Mouse (Mus musculus) ES-E14 (cell line): ENCODE results near the gene Hist1h2ai. TPM values are rescaled to one million over a fixed set of nuclear protein-coding genes. Genes with fewer than 3 reads are reported as not detected.

Experiments
- DNase-seq: peaks from one replicate; pipeline ENCODE4 v3.0.0-alpha.2; 2013; ENCODE audit warnings: low read depth, low spot score
- H3K27ac ChIP-seq: 2 replicates; pipeline ENCODE4 v1.5.1; 2012; ENCODE audit warnings: low read depth, mild to moderate bottlenecking, low read length, moderate library complexity, mixed read lengths; ENCODE audit not compliant: poor library complexity, insufficient read depth, severe bottlenecking
- H3K36me3 ChIP-seq: 2 replicates; pipeline ENCODE4 v1.6.1; 2012; ENCODE audit warnings: mild to moderate bottlenecking, low read length, moderate library complexity, mixed read lengths; ENCODE audit not compliant: control insufficient read depth, poor library complexity, insufficient read depth, severe bottlenecking
- H3K4me1 ChIP-seq, 2 experiments: fragments of 150-350 bp in 1 of 2; sonication (generic) in 1 of 2; 2 replicates each; pipeline ENCODE4 v1.6.1; 2012; ENCODE audit warnings: low read length in 2 of 2, mild to moderate bottlenecking in 1 of 2, mixed read lengths in 1 of 2; ENCODE audit not compliant: control insufficient read depth in 2 of 2, insufficient read depth in 2 of 2, poor library complexity in 1 of 2
- H3K4me3 ChIP-seq, 2 experiments: fragments of 150-350 bp in 1 of 2; sonication (generic) in 1 of 2; 2 replicates each; pipeline ENCODE4 v1.5.1; 2012; ENCODE audit warnings: low read length in 2 of 2, low read depth in 1 of 2, mild to moderate bottlenecking in 1 of 2, mixed read lengths in 1 of 2; ENCODE audit not compliant: insufficient read depth in 1 of 2, poor library complexity in 1 of 2, severe bottlenecking in 1 of 2
- H3K9ac ChIP-seq: 2 replicates; pipeline ENCODE4 v1.6.1; 2012; ENCODE audit warnings: low read depth, mild to moderate bottlenecking, low read length, mixed read lengths; ENCODE audit not compliant: poor library complexity, insufficient read depth, severe bottlenecking
- H3K9me3 ChIP-seq: fragments of 150-350 bp; sonication (generic); 2 replicates; pipeline ENCODE4 v1.6.1; 2012; ENCODE audit warnings: low read depth, mild to moderate bottlenecking, low read length; ENCODE audit not compliant: control insufficient read depth, insufficient read depth
- CHD2 ChIP-seq: IDR thresholded peaks from 2 replicates; pipeline ENCODE4 v1.6.1; 2014; ENCODE audit warnings: mild to moderate bottlenecking, low read depth, low read length, inconsistent platforms
- HCFC1 ChIP-seq: IDR thresholded peaks from 2 replicates; pipeline ENCODE4 v1.6.1; 2012; ENCODE audit warnings: low read length, inconsistent platforms, borderline replicate concordance; ENCODE audit not compliant: insufficient read depth
- MAFK ChIP-seq: IDR thresholded peaks from 2 replicates; pipeline ENCODE4 v1.6.1; 2014; ENCODE audit warnings: mild to moderate bottlenecking, low read depth, low read length, inconsistent platforms; ENCODE audit not compliant: insufficient read depth
- ZC3H11A ChIP-seq: IDR thresholded peaks from 2 replicates; pipeline ENCODE4 v1.6.1; 2012; ENCODE audit warnings: low read depth, mild to moderate bottlenecking, inconsistent platforms, low read length, borderline replicate concordance
- ZNF384 ChIP-seq: IDR thresholded peaks from 2 replicates; pipeline ENCODE4 v1.6.1; 2012; ENCODE audit warnings: low read depth, low read length, inconsistent platforms
- in situ Hi-C, 2 experiments: fragments of 600-800 bp; cut with MboI; formaldehyde crosslinking; loops; one replicate each; pipeline ENCODE4 v1.15.1; 2025; ENCODE audit warnings: low sequenced_read_pairs in 2 of 2, inconsistent platforms in 1 of 2; ENCODE audit not compliant: unreplicated experiment in 2 of 2
- total RNA-seq: library from RNA; depleted of rRNA; stranded (reverse); fragments of 300-350 nt; gene quantifications from 2 replicates; pipeline ENCODE4 v1.2.3, GENCODE M21; 2012

Gene Hist1h2ai
- total RNA-seq, 1 experiment = 1,685 TPM

- peak overlapping the region; percentile 85 for H3K9ac ChIP-seq
- H3K36me3 ChIP-seq = no peaks in the 10 kb centered on the region
- H3K27ac ChIP-seq = no peak overlapping the region
- H3K4me3 ChIP-seq = peak overlapping the region; percentile 89 to 96
- peak; percentile 82 for DNase-seq
- TF ChIP-seq HCFC1 (no peak), ZNF384 (no peak), CHD2 (no peak), ZC3H11A (no peak), MAFK (peak; percentile 86)
- H3K9me3 ChIP-seq = no peaks in the 10 kb centered on the region
- H3K4me1 ChIP-seq = peaks cover 0 to 4% of the 10 kb centered on the region in 2 experiments; a peak in 1 of 4 replicates
- in situ Hi-C loops = loop anchor here in 1 of 2 experiments (25.0 kb wide), 1 partner anchor 548 kb away; no protein-coding TSS in a partner anchor
Observed at GRCm38 (mm10) chr13:21710031-21710711, 6.1 kb upstream of the Hist1h2ai start.

- in situ Hi-C loops = loop anchor here in 1 of 2 experiments (25.0 kb wide), 1 partner anchor 549 kb away; no protein-coding TSS in a partner anchor
- TF ChIP-seq HCFC1 (0 out of 2 replicates have a peak, but pooled peaks have one; percentile 24), ZNF384 (peak; percentile 67; the same call in 1 of the 2 replicates), MAFK (peak; percentile 83), CHD2 (no peak)
- H3K9ac ChIP-seq = no peak overlapping the region; the same call in 1 of the 2 replicates
- DNase-seq = peak; percentile 40
- peaks cover 0 to 4% of the 10 kb centered on the region in 2 experiments; a peak in 1 of 4 replicates for H3K4me1 ChIP-seq
- H3K4me3 ChIP-seq = peak overlapping the region; percentile 73 to 89
- no peaks in the 10 kb centered on the region for H3K9me3 ChIP-seq
- H3K36me3 ChIP-seq = no peaks in the 10 kb centered on the region
- no peak overlapping the region for H3K27ac ChIP-seq
Observed at GRCm38 (mm10) chr13:21710821-21711525, 5.2 kb upstream of the Hist1h2ai start.

- H3K36me3 ChIP-seq = no peaks in the 10 kb centered on the region
- TF ChIP-seq HCFC1 = no peak
- TF ChIP-seq CHD2 = no peak
- TF ChIP-seq MAFK = no peak
- no peak for TF ChIP-seq ZC3H11A
- TF ChIP-seq ZNF384 = no peak
Observed at GRCm38 (mm10) chr13:21711698-21712097, 4.5 kb upstream of the Hist1h2ai start.

DNA sequence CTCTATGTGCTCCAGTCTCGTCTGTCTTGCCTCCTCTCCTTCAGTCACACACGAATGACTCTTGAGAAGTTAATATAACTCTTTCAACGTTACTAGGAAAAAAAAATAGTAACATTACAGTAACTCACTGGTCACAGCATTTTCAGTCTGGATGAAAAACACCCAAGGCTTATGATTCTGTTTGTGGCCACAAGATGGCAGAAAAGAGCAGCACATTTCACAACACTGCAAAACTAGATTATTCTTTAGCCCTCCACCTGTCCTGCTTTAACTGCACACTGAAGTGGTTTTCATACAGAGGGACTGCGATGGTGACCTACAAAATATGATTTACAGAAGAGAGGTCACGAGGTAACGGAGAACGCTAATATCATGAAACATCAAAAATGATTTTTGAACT lies 1.5 kb upstream of the Hist1h2ai start:
- Histone ChIP-seq H3K9me3 (no peaks in the 10 kb centered on the region), H3K9ac (peak overlapping the region; percentile 65; the same call in 1 of the 2 replicates), H3K36me3 (no peaks in the 10 kb centered on the region), H3K4me1 (0 out of 4 replicates have a peak, but pooled peaks cover 0 to under 1% of the 10 kb centered on the region in 2 experiments), H3K4me3 (peak overlapping the region; percentile 52 to 54; a peak in 3 of 4 replicates), H3K27ac (no peak overlapping the region; the same call in 1 of the 2 replicates)
- no peak for TF ChIP-seq CHD2
- 0 out of 2 replicates have a peak, but pooled peaks have one; percentile 42 for TF ChIP-seq ZNF384
- TF ChIP-seq HCFC1 = 0 out of 2 replicates have a peak, but pooled peaks have one; percentile 18
- 0 out of 2 replicates have a peak, but pooled peaks have one; percentile 50 for TF ChIP-seq ZC3H11A
- TF ChIP-seq MAFK = peak; percentile 31; the same call in 1 of the 2 replicates
- peak; percentile 48 for DNase-seq
- in situ Hi-C loops = loop anchor here in 1 of 2 experiments (25.0 kb wide), 1 partner anchor 552 kb away; no protein-coding TSS in a partner anchor

More at GRCm38 (mm10) chr13:21711698-21712097, 4.5 kb upstream of the Hist1h2ai start:
- Histone ChIP-seq H3K9ac (no peak overlapping the region), H3K4me3 (peak overlapping the region; percentile 73 to 89), H3K27ac (no peak overlapping the region), H3K4me1 (0 out of 4 replicates have a peak, but pooled peaks cover 0 to 4% of the 10 kb centered on the region in 2 experiments), H3K9me3 (no peaks in the 10 kb centered on the region)
- in situ Hi-C loops = loop anchor here in 1 of 2 experiments (25.0 kb wide), 1 partner anchor 549 kb away; no protein-coding TSS in a partner anchor
- no peak for DNase-seq
